In the genomic region with DNA sequence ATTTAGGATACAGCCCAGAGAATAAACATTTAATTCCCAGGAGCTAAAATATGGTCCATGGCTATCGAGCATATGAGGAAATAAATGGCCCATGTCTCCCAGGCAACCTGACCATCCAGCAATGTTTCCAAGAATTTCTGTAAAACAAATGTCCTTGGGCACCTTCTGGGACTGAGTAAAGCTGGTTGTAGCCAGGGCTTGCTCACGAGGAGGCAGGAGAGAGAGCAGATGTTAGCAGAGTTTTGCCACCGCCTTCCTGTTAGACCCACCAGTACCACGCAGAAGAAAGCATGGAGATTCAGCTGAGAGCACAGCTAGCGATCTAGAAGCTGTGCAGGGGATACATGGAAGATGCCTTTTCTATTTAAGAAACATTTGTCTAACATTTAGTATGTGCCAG, we compare ENCODE assay signal across 19 mouse cellular contexts.
DNase-seq lines count a peak whose midpoint lies in the region; ATAC-seq lines count a peak whose summit lies in the region.
"Had no signal": no experiment of that assay in that cellular context is flagged by ENCODE, and none has a peak within 500 bp of the region (broad histone marks: within the 10 kb centered on the region; RNA-seq: fewer than 3 reads in every experiment).

No protein-coding gene starts in this region.

- 57% methylated on average over 5 of the region's 5 CpGs for WGBS in midbrain, embryonic 13.5 days
- 76% methylated on average over 5 of the region's 5 CpGs for WGBS in midbrain, embryonic 10.5 days
- 34% methylated on average over 5 of the region's 5 CpGs for WGBS in forebrain, embryonic 15.5 days
- WGBS in hindbrain, embryonic 13.5 days = 42% methylated on average over 5 of the region's 5 CpGs
- 31% methylated on average over 5 of the region's 5 CpGs for WGBS in neural tube, embryonic 15.5 days

- H3K4me1 ChIP-seq in midbrain, embryonic 13.5 days (replicated peaks) = peaks cover 12% of the 10 kb centered on the region
- H3K4me1 ChIP-seq in midbrain, embryonic 10.5 days = peaks cover 4% of the 10 kb centered on the region; the same call in 1 of the 2 replicates
- H3K4me1 ChIP-seq in forebrain, embryonic 15.5 days = peaks cover 15% of the 10 kb centered on the region
- peaks cover 23% of the 10 kb centered on the region for H3K4me1 ChIP-seq in hindbrain, embryonic 13.5 days (replicated peaks)
- peaks cover 11% of the 10 kb centered on the region; the same call in 1 of the 2 replicates for H3K4me1 ChIP-seq in neural tube, embryonic 15.5 days
- H3K4me1 ChIP-seq: limb, embryonic 10.5 days; neural tube, embryonic 12.5 days had no signal

- H3K9me3 ChIP-seq in midbrain, embryonic 13.5 days = no peaks in the 10 kb centered on the region; the same call in 1 of the 2 replicates
- no peaks in the 10 kb centered on the region for H3K9me3 ChIP-seq in midbrain, embryonic 10.5 days (replicated peaks)
- H3K9me3 ChIP-seq in forebrain, embryonic 15.5 days = no peaks in the 10 kb centered on the region
- peaks cover 4% of the 10 kb centered on the region; the same call in 1 of the 2 replicates for H3K9me3 ChIP-seq in hindbrain, embryonic 13.5 days
- no peaks in the 10 kb centered on the region for H3K9me3 ChIP-seq in neural tube, embryonic 15.5 days (replicated peaks)
- H3K9me3 ChIP-seq: embryonic facial prominence, embryonic 13.5 days; limb, embryonic 10.5 days; neural tube, embryonic 12.5 days had no signal

- H3K4me2 ChIP-seq in midbrain, embryonic 13.5 days (replicated peaks) = no peak overlapping the region
- H3K4me2 ChIP-seq in forebrain, embryonic 15.5 days (replicated peaks) = no peak overlapping the region
- H3K4me2 ChIP-seq in hindbrain, embryonic 13.5 days = no peak overlapping the region
- H3K4me2 ChIP-seq in neural tube, embryonic 15.5 days = no peak overlapping the region
- H3K4me2 ChIP-seq: embryonic facial prominence, embryonic 13.5 days; liver, embryonic 11.5 days; neural tube, embryonic 12.5 days had no signal

- no peaks in the 10 kb centered on the region for H3K27me3 ChIP-seq in midbrain, embryonic 13.5 days
- no peaks in the 10 kb centered on the region for H3K27me3 ChIP-seq in midbrain, embryonic 10.5 days (ENCODE audit: low read depth, poor library complexity, severe bottlenecking)
- no peaks in the 10 kb centered on the region for H3K27me3 ChIP-seq in forebrain, embryonic 15.5 days
- H3K27me3 ChIP-seq in hindbrain, embryonic 13.5 days = 0 out of 2 replicates have a peak, but pooled peaks cover 3% of the 10 kb centered on the region
- H3K27me3 ChIP-seq in neural tube, embryonic 15.5 days (replicated peaks) = no peaks in the 10 kb centered on the region
- H3K27me3 ChIP-seq: embryonic facial prominence, embryonic 13.5 days; neural tube, embryonic 12.5 days had no signal

- no peak overlapping the region for H3K9ac ChIP-seq in midbrain, embryonic 13.5 days (replicated peaks)
- no peak overlapping the region for H3K9ac ChIP-seq in forebrain, embryonic 15.5 days (replicated peaks)
- no peak overlapping the region for H3K9ac ChIP-seq in hindbrain, embryonic 13.5 days
- H3K9ac ChIP-seq in neural tube, embryonic 15.5 days (replicated peaks) = no peak overlapping the region
- H3K9ac ChIP-seq: embryonic facial prominence, embryonic 13.5 days; neural tube, embryonic 12.5 days had no signal

- H3K4me3 ChIP-seq in midbrain, embryonic 13.5 days (replicated peaks) = no peak overlapping the region
- no peak overlapping the region for H3K4me3 ChIP-seq in midbrain, embryonic 10.5 days
- H3K4me3 ChIP-seq in forebrain, embryonic 15.5 days = no peak overlapping the region
- H3K4me3 ChIP-seq in hindbrain, embryonic 13.5 days = no peak overlapping the region
- no peak overlapping the region for H3K4me3 ChIP-seq in neural tube, embryonic 15.5 days (replicated peaks)
- H3K4me3 ChIP-seq: embryonic facial prominence, embryonic 13.5 days; heart, adult 2 months; limb, embryonic 10.5 days; neural tube, embryonic 12.5 days had no signal

- ATAC-seq in midbrain, embryonic 13.5 days = no peak
- ATAC-seq in forebrain, embryonic 15.5 days (replicated peaks) = peak; percentile 51; the same call in 1 of the 2 replicates
- no peak for ATAC-seq in hindbrain, embryonic 13.5 days (ENCODE audit: low FRiP score)
- no peak for ATAC-seq in neural tube, embryonic 15.5 days (ENCODE audit: low FRiP score)
- ATAC-seq: inflammation-experienced regulatory T-cells, adult 6 months had no signal

- H3K27ac ChIP-seq in midbrain, embryonic 13.5 days = 0 out of 2 replicates have a peak overlapping the region, but pooled peaks have one; percentile 30
- no peak overlapping the region for H3K27ac ChIP-seq in midbrain, embryonic 10.5 days (replicated peaks)
- peak overlapping the region; percentile 65 for H3K27ac ChIP-seq in forebrain, embryonic 15.5 days (replicated peaks)
- H3K27ac ChIP-seq in hindbrain, embryonic 13.5 days = peak overlapping the region; percentile 58
- H3K27ac ChIP-seq in neural tube, embryonic 15.5 days (replicated peaks) = peak overlapping the region; percentile 33; the same call in 1 of the 2 replicates
- H3K27ac ChIP-seq: embryonic facial prominence, embryonic 13.5 days; heart, adult 2 months; limb, embryonic 10.5 days; macrophage; neural tube, embryonic 12.5 days had no signal

- no peak for DNase-seq in midbrain, embryonic 10.5 days (ENCODE audit: low spot score)
- no peak for DNase-seq in thymus, postnatal 36 days
- DNase-seq in heart, adult 9 months (ENCODE audit: low spot score in 2 of 2) = no peak
- DNase-seq: adrenal gland, postnatal 10 days; cerebellum, adult 18-20 months; heart, adult 2 months; kidney, postnatal 4 days; lung, adult 2 months; thymus, adult 18-20 months had no signal

- no peaks in the 10 kb centered on the region for H3K36me3 ChIP-seq in midbrain, embryonic 13.5 days
- no peaks in the 10 kb centered on the region for H3K36me3 ChIP-seq in midbrain, embryonic 10.5 days
- H3K36me3 ChIP-seq in forebrain, embryonic 15.5 days = no peaks in the 10 kb centered on the region
- no peaks in the 10 kb centered on the region for H3K36me3 ChIP-seq in hindbrain, embryonic 13.5 days
- no peaks in the 10 kb centered on the region for H3K36me3 ChIP-seq in neural tube, embryonic 15.5 days
- H3K36me3 ChIP-seq: embryonic facial prominence, embryonic 13.5 days; limb, embryonic 10.5 days; neural tube, embryonic 12.5 days had no signal
